Mouse (Mus musculus) central nervous system, embryonic 18 days (tissue): ENCODE results near the gene Misp. TPM values are rescaled to one million over a fixed set of nuclear protein-coding genes. Genes with fewer than 3 reads are reported as not detected.

Source experiments
- polyA plus RNA-seq: library from polyadenylated mRNA; depleted of rRNA; stranded (reverse); fragments of >200 nt; gene quantifications from 2 replicates; pipeline ENCODE4 v1.2.3, GENCODE M21; 2012; rRNA removed

The Misp gene
- 0.54 and 0.57 TPM in 2 replicates for polyA plus RNA-seq

GRCm38 (mm10) chr10:79820782-79821181 is at the start of gene Misp:
TSS of gene Misp (plus strand) at chr10:79820989.

DNA sequence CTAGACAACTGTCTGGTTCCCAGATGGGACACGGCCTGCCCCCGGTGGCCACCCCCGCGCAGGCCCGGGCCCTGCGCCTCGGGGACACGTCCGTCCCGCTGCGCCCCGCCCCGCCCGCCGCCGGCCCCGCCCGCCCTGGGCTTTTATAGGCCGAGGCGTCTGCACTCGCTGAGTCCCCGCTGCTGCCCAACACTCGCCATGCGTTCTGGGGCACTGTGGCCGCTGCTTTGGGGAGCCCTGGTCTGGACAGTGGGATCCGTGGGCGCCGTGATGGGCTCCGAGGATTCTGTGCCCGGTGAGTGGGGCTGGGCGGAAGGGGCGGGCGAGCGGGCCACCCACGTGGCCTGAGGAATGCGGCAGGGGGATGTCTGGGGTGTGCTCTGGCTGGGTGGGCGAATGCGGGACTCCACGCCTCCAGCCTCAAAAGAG is 43.7 kb upstream of the Misp start, which contains the start of gene Fstl3:
Gene Fstl3, plus strand, starts transcription at position 170 of the 429 bp plus-strand sequence.

DNA sequence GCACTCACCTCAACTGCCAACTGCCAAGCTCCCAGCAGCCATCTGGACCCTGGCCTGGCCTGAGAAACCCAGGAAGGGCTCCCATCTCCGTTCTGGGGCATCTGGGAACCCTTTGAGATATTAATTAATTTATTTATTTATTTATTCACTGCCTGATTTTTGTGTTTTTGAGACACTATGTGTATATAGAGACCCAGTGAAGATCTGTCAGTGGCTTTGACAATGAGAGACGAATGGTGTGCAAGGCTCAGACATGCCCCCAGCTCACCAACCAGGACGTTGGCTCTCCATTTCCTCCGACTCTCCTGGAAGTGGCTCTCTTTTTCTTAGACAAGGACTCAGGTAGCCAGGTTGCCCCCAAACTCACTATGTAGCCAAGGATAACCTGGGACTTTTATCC is 29.9 kb upstream of the Misp start, which contains the start of gene Prss57:
Gene Prss57, minus strand, starts transcription at position 101 of the 400 bp plus-strand sequence.

GRCm38 (mm10) chr10:79793051-79793737 is 27.6 kb upstream of the Misp start, which contains the start of gene Palm:
TSS of gene Palm (plus strand) at chr10:79793572.

GRCm38 (mm10) chr10:79853860-79854795 is 33.3 kb downstream of the Misp start, which contains the start of gene Ptbp1:
TSS of gene Ptbp1 (plus strand) at chr10:79854427.

GRCm38 (mm10) chr10:79874290-79874862 is 53.6 kb downstream of the Misp start, which contains the start of the genes Prtn3 and Plppr3:
TSS of gene Prtn3 (plus strand) at chr10:79874476.
TSS of gene Plppr3 (minus strand) at chr10:79874634.

Other genes starting within 250 kb of the Misp start
- 0.09 TPM in 1 of 2 replicates, not detected in the other for gene Theg, start 233.7 kb upstream of the Misp start, polyA plus RNA-seq
- gene C2cd4c, start 207.0 kb upstream of the Misp start, polyA plus RNA-seq = 16.1 and 17.1 TPM in 2 replicates
- gene Shc2, start 183.1 kb upstream of the Misp start, polyA plus RNA-seq = 63.2 and 63.8 TPM in 2 replicates
- gene Odf3l2, start 175.3 kb upstream of the Misp start, polyA plus RNA-seq = 0.11 and 0.18 TPM in 2 replicates
- 0.33 and 0.56 TPM in 2 replicates for gene Madcam1, start 156.4 kb upstream of the Misp start, polyA plus RNA-seq
- 64.1 and 65.6 TPM in 2 replicates for gene Tpgs1, start 151.6 kb upstream of the Misp start, polyA plus RNA-seq
- gene Cdc34, start 138.8 kb upstream of the Misp start, polyA plus RNA-seq = 85.1 and 93.1 TPM in 2 replicates
- gene Gzmm, start 132.0 kb upstream of the Misp start, polyA plus RNA-seq = 2.0 and 2.2 TPM in 2 replicates
- 919 and 923 TPM in 2 replicates for gene Bsg, start 116.5 kb upstream of the Misp start, polyA plus RNA-seq
- gene Hcn2, start 104.4 kb upstream of the Misp start, polyA plus RNA-seq = 22.0 and 26.6 TPM in 2 replicates
- gene Polrmt, start 74.4 kb upstream of the Misp start, polyA plus RNA-seq = 53.8 and 57.3 TPM in 2 replicates
- gene Fgf22, start 65.9 kb upstream of the Misp start, polyA plus RNA-seq = 1.0 and 1.1 TPM in 2 replicates
- 118 and 136 TPM in 2 replicates for gene Rnf126, start 54.0 kb upstream of the Misp start, polyA plus RNA-seq
- gene Fstl3, start 43.7 kb upstream of the Misp start, polyA plus RNA-seq = 3.5 and 4.5 TPM in 2 replicates
- 0.26 and 0.39 TPM in 2 replicates for gene Prss57, start 30.0 kb upstream of the Misp start, polyA plus RNA-seq
- 177 and 219 TPM in 2 replicates for gene Palm, start 27.4 kb upstream of the Misp start, polyA plus RNA-seq
- 82.1 and 86.6 TPM in 2 replicates for gene Ptbp1, start 33.4 kb downstream of the Misp start, polyA plus RNA-seq
- gene Prtn3, start 53.5 kb downstream of the Misp start, polyA plus RNA-seq = 15.8 and 16.7 TPM in 2 replicates
- 680 and 811 TPM in 2 replicates for gene Plppr3, start 53.6 kb downstream of the Misp start, polyA plus RNA-seq
- gene Elane, start 65.3 kb downstream of the Misp start, polyA plus RNA-seq = not detected in 2 replicates
- gene Cfd, start 69.9 kb downstream of the Misp start, polyA plus RNA-seq = 0.34 and 0.37 TPM in 2 replicates
- gene Med16, start 87.9 kb downstream of the Misp start, polyA plus RNA-seq = 53.6 and 60.9 TPM in 2 replicates
- gene Gm26602, start 89.9 kb downstream of the Misp start, polyA plus RNA-seq = not detected in 2 replicates
- gene Kiss1r, start 96.0 kb downstream of the Misp start, polyA plus RNA-seq = 6.1 and 6.5 TPM in 2 replicates
- 172 and 208 TPM in 2 replicates for gene R3hdm4, start 100.2 kb downstream of the Misp start, polyA plus RNA-seq
- 4.2 TPM in 2 replicates for gene Arid3a, start 106.1 kb downstream of the Misp start, polyA plus RNA-seq
- gene Wdr18, start 139.2 kb downstream of the Misp start, polyA plus RNA-seq = 67.9 and 76.6 TPM in 2 replicates
- gene Grin3b, start 149.7 kb downstream of the Misp start, polyA plus RNA-seq = 0.40 and 0.45 TPM in 2 replicates
- 200 and 218 TPM in 2 replicates for gene Tmem259, start 163.3 kb downstream of the Misp start, polyA plus RNA-seq
- 18.9 and 19.8 TPM in 2 replicates for gene Cnn2, start 167.6 kb downstream of the Misp start, polyA plus RNA-seq
- gene Abca7, start 175.5 kb downstream of the Misp start, polyA plus RNA-seq = 7.1 and 7.5 TPM in 2 replicates
- gene Arhgap45, start 195.7 kb downstream of the Misp start, polyA plus RNA-seq = 2.2 and 2.4 TPM in 2 replicates
- 242 and 245 TPM in 2 replicates for gene Polr2e, start 218.8 kb downstream of the Misp start, polyA plus RNA-seq
- 421 and 492 TPM in 2 replicates for gene Gpx4, start 226.2 kb downstream of the Misp start, polyA plus RNA-seq